Mouse (Mus musculus): ENCODE measurements around the gene Col9a1. TPM values are rescaled to one million over a fixed set of nuclear protein-coding genes. Genes with fewer than 3 reads are reported as not detected.

The Col9a1 gene
- polyA plus RNA-seq, 1 experiment from 2014 or later = 7.7 TPM

DNA sequence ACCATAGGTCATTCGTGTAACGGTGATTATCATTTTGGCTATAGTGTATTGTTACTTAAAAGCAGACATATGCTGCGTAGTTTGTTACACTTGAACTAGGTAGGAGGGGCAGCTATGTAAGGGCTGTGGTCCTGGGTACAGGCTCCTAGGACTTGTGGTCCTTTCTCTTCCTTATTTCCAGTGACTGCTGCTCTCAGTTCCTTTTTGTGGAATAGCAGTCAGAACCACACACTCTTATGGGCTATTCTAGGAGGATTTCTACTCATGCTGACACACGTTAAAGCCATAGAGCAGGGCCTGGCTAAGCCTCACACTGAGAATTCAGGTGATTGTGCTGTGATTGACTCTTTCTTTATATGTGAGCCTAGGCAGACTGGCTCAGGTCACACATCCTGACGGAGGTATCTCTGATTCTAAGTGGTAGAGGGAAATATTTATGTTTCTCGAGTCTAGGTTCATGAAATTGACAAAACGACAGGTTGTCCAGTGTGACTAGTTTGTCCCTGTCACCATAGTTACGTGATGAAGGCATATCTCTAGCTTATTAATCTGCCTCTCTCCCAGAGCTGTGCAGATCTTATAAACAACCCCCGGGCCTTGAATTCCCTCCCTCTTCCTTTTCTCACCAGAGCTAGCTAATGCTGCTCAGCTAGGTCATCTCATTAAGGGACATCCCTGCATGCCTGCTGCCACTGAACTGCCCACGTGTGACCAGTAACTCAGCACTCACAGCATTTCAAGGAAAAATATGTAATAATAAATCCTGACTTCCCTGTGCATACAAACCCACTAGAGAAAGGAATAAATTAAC lies 71.1 kb downstream of the Col9a1 start:
- ATAC-seq (ENCODE audit: insufficient read depth) (peak; percentile 30; the same call in 1 of the 2 replicates), DNase-seq (no peak)
- no peaks in the 10 kb centered on the region for H3K27me3 ChIP-seq (ENCODE audit: insufficient read depth, low read length)
- WGBS = 47% methylated on average over 10 of the region's 10 CpGs
- H3K9ac ChIP-seq = no peak overlapping the region
- TF ChIP-seq CTCF (IDR thresholded peaks at IDR 0.05; ENCODE audit: low read depth) = no peak
- no peak overlapping the region for H3K4me3 ChIP-seq (ENCODE audit: low read depth, low read length)
- H3K27ac ChIP-seq (ENCODE audit: low read depth) = no peak overlapping the region
- no peaks in the 10 kb centered on the region for H3K36me3 ChIP-seq (ENCODE audit: insufficient read depth)
- H3K4me2 ChIP-seq = no peak overlapping the region
- no peaks in the 10 kb centered on the region for H3K9me3 ChIP-seq (ENCODE audit: low read depth, low read length)
- H3K4me1 ChIP-seq (ENCODE audit: insufficient read depth) = 0 out of 2 replicates have a peak, but pooled peaks cover 2% of the 10 kb centered on the region

DNA sequence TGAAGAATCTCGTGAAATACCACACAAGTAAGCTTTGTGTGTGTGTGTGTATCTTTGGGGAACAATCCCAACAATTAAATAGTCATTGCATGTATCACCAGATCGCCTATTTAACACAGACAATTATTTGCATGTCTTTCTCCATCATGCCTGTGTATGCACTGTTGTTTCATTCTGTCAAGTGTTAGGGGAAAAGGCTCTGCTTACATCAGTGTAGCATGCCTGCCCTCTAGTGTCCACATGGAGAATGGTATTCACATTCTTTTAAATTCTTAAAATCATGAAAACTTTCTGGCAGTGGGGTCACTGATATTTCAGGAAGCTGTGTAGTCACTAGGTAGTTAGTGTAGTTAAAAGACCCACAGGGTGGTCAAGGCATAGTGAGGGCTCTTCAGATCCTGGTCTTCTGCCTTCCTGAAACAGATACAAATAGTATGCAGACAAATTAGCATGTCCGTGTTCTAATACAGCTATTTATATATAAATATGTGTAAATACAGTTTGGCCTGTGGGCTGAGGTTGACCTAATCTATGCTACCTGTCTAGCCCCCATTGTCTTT lies 71.8 kb downstream of the Col9a1 start:
- peak; percentile 90 for TF ChIP-seq CTCF (IDR thresholded peaks at IDR 0.05; ENCODE audit: low read depth)
- Histone ChIP-seq H3K36me3 (ENCODE audit: insufficient read depth) (no peaks in the 10 kb centered on the region), H3K4me1 (ENCODE audit: insufficient read depth) (0 out of 2 replicates have a peak, but pooled peaks cover 2% of the 10 kb centered on the region), H3K27me3 (ENCODE audit: insufficient read depth, low read length) (no peaks in the 10 kb centered on the region), H3K4me2 (no peak overlapping the region), H3K9me3 (ENCODE audit: low read depth, low read length) (no peaks in the 10 kb centered on the region), H3K4me3 (ENCODE audit: low read depth, low read length) (no peak overlapping the region), H3K27ac (ENCODE audit: low read depth) (no peak overlapping the region), H3K9ac (no peak overlapping the region)
- 47% methylated on average over 3 of the region's 3 CpGs for WGBS
- ATAC-seq (ENCODE audit: insufficient read depth) (peak; percentile 87; the same call in 1 of the 2 replicates), DNase-seq (peak; percentile 80)

DNA sequence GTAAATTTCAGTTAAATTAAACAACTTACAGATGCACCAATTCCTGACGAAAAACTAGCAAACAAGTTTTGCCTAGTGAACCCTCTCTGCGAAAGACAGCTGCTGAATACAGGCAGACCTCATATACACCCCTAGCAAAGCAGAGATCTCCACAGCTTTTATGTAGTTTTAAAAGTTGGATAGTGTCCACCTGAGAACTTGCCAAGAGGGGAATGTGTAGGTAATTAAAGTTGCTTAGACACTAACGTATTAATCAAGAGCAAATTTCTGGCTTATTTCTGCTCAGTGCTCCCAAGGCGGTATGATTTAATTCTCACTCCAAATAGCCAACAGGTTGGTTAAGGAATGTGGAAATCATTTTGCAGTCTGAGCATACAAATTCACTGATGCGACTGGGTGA lies 80.6 kb downstream of the Col9a1 start:
- Histone ChIP-seq H3K4me1 (ENCODE audit: insufficient read depth) (no peaks in the 10 kb centered on the region), H3K36me3 (ENCODE audit: insufficient read depth) (no peaks in the 10 kb centered on the region), H3K4me3 (ENCODE audit: low read depth, low read length) (no peak overlapping the region), H3K9me3 (ENCODE audit: low read depth, low read length) (no peaks in the 10 kb centered on the region), H3K9ac (no peak overlapping the region), H3K27me3 (ENCODE audit: insufficient read depth, low read length) (no peaks in the 10 kb centered on the region), H3K27ac (ENCODE audit: low read depth) (no peak overlapping the region), H3K4me2 (no peak overlapping the region)
- ATAC-seq (ENCODE audit: insufficient read depth) (no peak), DNase-seq (no peak)
- no peak for TF ChIP-seq CTCF (IDR thresholded peaks at IDR 0.05; ENCODE audit: low read depth)
- 69% methylated on average over 5 of the region's 5 CpGs for whole genome bisulfite sequencing

DNA sequence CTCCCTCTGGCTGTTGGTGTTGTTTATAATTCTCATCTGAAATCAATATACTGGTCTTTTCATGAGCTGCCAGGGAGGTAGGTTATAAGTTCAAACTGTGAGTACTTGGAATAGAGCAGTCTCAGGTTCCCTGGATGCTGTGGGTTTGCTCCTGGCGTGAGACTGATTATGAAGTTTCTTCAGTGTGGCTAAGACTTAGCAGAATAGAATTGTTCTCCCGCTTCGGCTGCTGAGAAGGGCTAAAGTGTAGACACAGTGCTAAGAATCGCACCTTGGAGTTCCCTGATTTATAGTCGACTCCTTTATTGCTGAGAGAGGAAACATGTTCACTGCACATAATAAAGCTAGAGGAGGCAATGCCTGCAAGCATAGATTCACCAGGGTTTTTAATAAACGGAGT lies 82.0 kb downstream of the Col9a1 start:
- no peaks in the 10 kb centered on the region for H3K4me1 ChIP-seq (ENCODE audit: insufficient read depth)
- H3K9me3 ChIP-seq (ENCODE audit: low read depth, low read length) = no peaks in the 10 kb centered on the region
- H3K4me2 ChIP-seq = no peak overlapping the region
- no peak for DNase-seq
- WGBS = 77% methylated on average over 6 of the region's 6 CpGs
- no peak overlapping the region for H3K27ac ChIP-seq (ENCODE audit: low read depth)
- no peak overlapping the region for H3K4me3 ChIP-seq (ENCODE audit: low read depth, low read length)
- no peak for TF ChIP-seq CTCF (IDR thresholded peaks at IDR 0.05; ENCODE audit: low read depth)
- H3K36me3 ChIP-seq (ENCODE audit: insufficient read depth) = no peaks in the 10 kb centered on the region
- H3K27me3 ChIP-seq (ENCODE audit: insufficient read depth, low read length) = no peaks in the 10 kb centered on the region
- no peak overlapping the region for H3K9ac ChIP-seq
- ATAC-seq (ENCODE audit: insufficient read depth) = no peak

DNA sequence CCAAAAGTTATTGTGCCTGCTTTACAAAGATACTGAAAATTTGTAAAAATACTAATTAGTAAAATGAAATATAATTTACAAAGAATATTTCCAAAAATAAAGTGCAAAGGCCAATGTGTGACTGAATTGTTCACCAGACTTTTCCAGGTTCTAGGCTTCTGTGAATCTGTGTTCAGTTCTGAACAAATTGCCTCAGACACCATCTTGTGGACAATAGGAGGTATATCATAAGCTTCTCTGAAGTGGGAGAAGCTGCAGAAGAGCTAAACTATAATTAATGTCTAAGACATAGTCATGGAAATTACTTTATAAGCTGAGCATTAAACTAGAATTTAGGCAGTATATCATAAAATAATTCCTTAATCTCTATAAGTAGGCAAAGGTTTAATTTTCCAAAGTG lies 83.8 kb downstream of the Col9a1 start:
- no peak overlapping the region for H3K4me3 ChIP-seq (ENCODE audit: low read depth, low read length)
- no peak overlapping the region for H3K4me2 ChIP-seq
- no peaks in the 10 kb centered on the region for H3K4me1 ChIP-seq (ENCODE audit: insufficient read depth)
- DNase-seq = peak; percentile 13
- H3K9me3 ChIP-seq (ENCODE audit: low read depth, low read length) = no peaks in the 10 kb centered on the region
- no peak for ATAC-seq (ENCODE audit: insufficient read depth)
- no peaks in the 10 kb centered on the region for H3K36me3 ChIP-seq (ENCODE audit: insufficient read depth)
- TF ChIP-seq CTCF (IDR thresholded peaks at IDR 0.05; ENCODE audit: low read depth) = 0 out of 2 replicates have a peak, but pooled peaks have one; percentile 6
- H3K27ac ChIP-seq (ENCODE audit: low read depth) = no peak overlapping the region
- H3K9ac ChIP-seq = no peak overlapping the region
- no peaks in the 10 kb centered on the region for H3K27me3 ChIP-seq (ENCODE audit: insufficient read depth, low read length)

DNA sequence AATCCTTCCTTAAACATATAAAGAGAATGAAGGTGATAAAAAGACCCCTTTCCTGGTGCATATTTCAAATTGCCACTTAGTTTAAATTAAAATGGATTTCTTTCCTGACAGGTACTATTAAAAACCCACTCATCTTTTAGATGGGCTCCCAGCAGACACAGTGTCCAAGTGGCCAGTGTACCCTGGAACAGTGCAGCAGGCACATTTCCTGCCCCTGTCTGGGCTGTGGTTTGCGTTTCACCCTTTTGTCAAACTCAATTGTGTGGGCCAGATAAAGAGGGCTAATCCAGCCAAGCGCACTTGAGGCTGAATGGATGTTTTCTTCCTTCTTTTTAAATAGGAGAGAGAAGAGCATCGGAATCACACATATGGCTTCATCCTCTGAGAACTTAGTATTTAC lies 89.6 kb downstream of the Col9a1 start:
- H3K4me1 ChIP-seq (ENCODE audit: insufficient read depth) = no peaks in the 10 kb centered on the region
- no peak overlapping the region for H3K4me3 ChIP-seq (ENCODE audit: low read depth, low read length)
- H3K36me3 ChIP-seq (ENCODE audit: insufficient read depth) = no peaks in the 10 kb centered on the region
- DNase-seq = no peak
- no peak overlapping the region for H3K9ac ChIP-seq
- no peak overlapping the region for H3K27ac ChIP-seq (ENCODE audit: low read depth)
- TF ChIP-seq CTCF (IDR thresholded peaks at IDR 0.05; ENCODE audit: low read depth) = no peak
- H3K4me2 ChIP-seq = no peak overlapping the region
- no peaks in the 10 kb centered on the region for H3K9me3 ChIP-seq (ENCODE audit: low read depth, low read length)
- WGBS = 61% methylated on average over 3 of the region's 3 CpGs
- no peak for ATAC-seq (ENCODE audit: insufficient read depth)
- H3K27me3 ChIP-seq (ENCODE audit: insufficient read depth, low read length) = no peaks in the 10 kb centered on the region

DNA sequence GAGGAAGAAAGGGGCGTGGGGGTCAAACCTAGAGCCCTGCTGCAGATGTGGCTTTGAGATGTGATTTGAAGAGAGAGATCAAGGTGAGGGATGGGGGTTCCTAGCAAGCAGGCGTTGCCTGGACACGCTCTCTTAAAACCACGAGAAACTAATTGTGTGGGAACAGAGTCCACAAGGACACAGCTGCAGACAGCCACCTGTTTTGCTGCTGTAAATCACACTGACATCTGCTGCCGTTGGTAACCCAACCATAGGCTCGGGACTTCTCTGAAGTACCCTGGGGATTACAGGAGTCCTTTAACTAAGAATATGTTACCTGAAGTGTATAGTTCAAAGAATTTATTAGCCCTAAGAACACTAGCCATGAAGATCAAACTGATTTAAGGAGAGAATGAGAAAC lies 109.0 kb downstream of the Col9a1 start:
- Histone ChIP-seq H3K4me1 (ENCODE audit: insufficient read depth) (no peaks in the 10 kb centered on the region), H3K36me3 (ENCODE audit: insufficient read depth) (no peaks in the 10 kb centered on the region), H3K27ac (ENCODE audit: low read depth) (no peak overlapping the region), H3K27me3 (ENCODE audit: insufficient read depth, low read length) (no peaks in the 10 kb centered on the region), H3K9me3 (ENCODE audit: low read depth, low read length) (no peaks in the 10 kb centered on the region), H3K9ac (no peak overlapping the region), H3K4me2 (no peak overlapping the region), H3K4me3 (ENCODE audit: low read depth, low read length) (no peak overlapping the region)
- 51% methylated on average over 6 of the region's 6 CpGs for WGBS
- no peak for DNase-seq
- no peak for TF ChIP-seq CTCF (IDR thresholded peaks at IDR 0.05; ENCODE audit: low read depth)
- no peak for ATAC-seq (ENCODE audit: insufficient read depth)

Data from lung, embryonic 14.5 days (tissue).